Mouse (Mus musculus): Measurements from ENCODE around the gene Ube2d1.

Gene Ube2d1

GRCm38 (mm10) chr10:71285126-71285580, at the start of gene Ube2d1:
Gene Ube2d1, minus strand, starts transcription at chr10:71285262.
- peak; percentile 74 for DNase-seq (ENCODE audit: low read depth)

GRCm38 (mm10) chr10:71332859-71333258, 47.8 kb upstream of the Ube2d1 start:
- no peak for DNase-seq (ENCODE audit: low read depth)

GRCm38 (mm10) chr10:71332376-71332775, 47.3 kb upstream of the Ube2d1 start:
- DNase-seq (ENCODE audit: low read depth): no peak

GRCm38 (mm10) chr10:71331908-71332307, 46.8 kb upstream of the Ube2d1 start:
- no peak for DNase-seq (ENCODE audit: low read depth)

- no peak for DNase-seq (ENCODE audit: low read depth)
Observed at GRCm38 (mm10) chr10:71330070-71330469, 45.0 kb upstream of the Ube2d1 start.

GRCm38 (mm10) chr10:71329295-71329694, 44.2 kb upstream of the Ube2d1 start:
- DNase-seq (ENCODE audit: low read depth): no peak

GRCm38 (mm10) chr10:71328870-71329269, 43.8 kb upstream of the Ube2d1 start:
- no peak for DNase-seq (ENCODE audit: low read depth)

- DNase-seq (ENCODE audit: low read depth): no peak
Observed at GRCm38 (mm10) chr10:71328382-71328781, 43.3 kb upstream of the Ube2d1 start.

- DNase-seq (ENCODE audit: low read depth): no peak
Observed at GRCm38 (mm10) chr10:71327386-71327785, 42.3 kb upstream of the Ube2d1 start.

- peak; percentile 83 for DNase-seq (ENCODE audit: low read depth)
Observed at GRCm38 (mm10) chr10:71326789-71327188, 41.7 kb upstream of the Ube2d1 start.

GRCm38 (mm10) chr10:71326123-71326522, 41.1 kb upstream of the Ube2d1 start:
- no peak for DNase-seq (ENCODE audit: low read depth)

GRCm38 (mm10) chr10:71323669-71324068, 38.6 kb upstream of the Ube2d1 start:
- no peak for DNase-seq (ENCODE audit: low read depth)

GRCm38 (mm10) chr10:71316497-71316896, 31.4 kb upstream of the Ube2d1 start:
- no peak for DNase-seq (ENCODE audit: low read depth)

- no peak for DNase-seq (ENCODE audit: low read depth)
Observed at GRCm38 (mm10) chr10:71316056-71316455, 31.0 kb upstream of the Ube2d1 start.

GRCm38 (mm10) chr10:71314596-71314995, 29.5 kb upstream of the Ube2d1 start:
- DNase-seq (ENCODE audit: low read depth): no peak

GRCm38 (mm10) chr10:71310288-71310687, 25.2 kb upstream of the Ube2d1 start:
- no peak for DNase-seq (ENCODE audit: low read depth)

- DNase-seq (ENCODE audit: low read depth): no peak
Observed at GRCm38 (mm10) chr10:71308199-71308598, 23.1 kb upstream of the Ube2d1 start.

GRCm38 (mm10) chr10:71306759-71307158, 21.7 kb upstream of the Ube2d1 start:
- no peak for DNase-seq (ENCODE audit: low read depth)

GRCm38 (mm10) chr10:71306190-71306589, 21.1 kb upstream of the Ube2d1 start:
- peak; percentile 82 for DNase-seq (ENCODE audit: low read depth)

- DNase-seq (ENCODE audit: low read depth): peak; percentile 85
Observed at GRCm38 (mm10) chr10:71302490-71302889, 17.4 kb upstream of the Ube2d1 start.

GRCm38 (mm10) chr10:71300161-71300560, 15.1 kb upstream of the Ube2d1 start:
- no peak for DNase-seq (ENCODE audit: low read depth)

- no peak for DNase-seq (ENCODE audit: low read depth)
Observed at GRCm38 (mm10) chr10:71293245-71293644, 8.2 kb upstream of the Ube2d1 start.

- peak; percentile 36 for DNase-seq (ENCODE audit: low read depth)
Observed at GRCm38 (mm10) chr10:71292254-71292653, 7.2 kb upstream of the Ube2d1 start.

- peak; percentile 40 for DNase-seq (ENCODE audit: low read depth)
Observed at GRCm38 (mm10) chr10:71291801-71292200, 6.7 kb upstream of the Ube2d1 start.

GRCm38 (mm10) chr10:71291179-71291661, 6.2 kb upstream of the Ube2d1 start:
- peak; percentile 28 for DNase-seq (ENCODE audit: low read depth)

Data from naive thymus-derived CD4-positive, alpha-beta T cell, adult 2 months (primary cell).